Mouse (Mus musculus) G1E (cell line): ENCODE data around the gene Zfp879. TPM values are rescaled to one million over a fixed set of nuclear protein-coding genes. Genes with fewer than 3 reads are reported as not detected.

Source experiments
- ATAC-seq: 2 replicates; pipeline ENCODE4 v1.8.0; 2016; ENCODE audit warnings: mild to moderate bottlenecking; ENCODE audit not compliant: insufficient number of reproducible peaks, poor library complexity, low FRiP score, severe bottlenecking; ENCODE audit errors: extremely low read depth
- DNase-seq: peaks from one replicate; pipeline ENCODE4 v3.0.0; 2012; ENCODE audit warnings: low spot score
- H3K27me3 ChIP-seq: 2 replicates; pipeline ENCODE4 v1.6.1; 2012; ENCODE audit warnings: mild to moderate bottlenecking, low read length, inconsistent platforms; ENCODE audit not compliant: insufficient read depth
- H3K36me3 ChIP-seq: replicated peaks from 2 replicates; pipeline ENCODE3; 2012; ENCODE audit warnings: mild to moderate bottlenecking, inconsistent platforms
- H3K4me1 ChIP-seq: 2 replicates; pipeline ENCODE4 v1.6.1; 2012; ENCODE audit warnings: low read depth, low read length, inconsistent platforms, mixed read lengths; ENCODE audit not compliant: insufficient read depth
- H3K4me3 ChIP-seq: 2 replicates; pipeline ENCODE4 v1.5.1; 2012; ENCODE audit warnings: low read depth, mild to moderate bottlenecking, inconsistent platforms, low read length, moderate library complexity, mixed read lengths
- H3K9me3 ChIP-seq: replicated peaks from 2 replicates; pipeline ENCODE4 v1.6.1; 2012; ENCODE audit warnings: inconsistent platforms
- CTCF ChIP-seq: IDR thresholded peaks from 2 replicates; pipeline ENCODE4 v1.5.1; 2012; ENCODE audit warnings: low read depth, low read length, inconsistent platforms, mixed read lengths
- GATA1 ChIP-seq: IDR thresholded peaks from 2 replicates; pipeline ENCODE4 v1.6.1; 2012; ENCODE audit warnings: borderline replicate concordance, low read length, inconsistent platforms, mixed read lengths
- GATA2 ChIP-seq: IDR thresholded peaks from 2 replicates; pipeline ENCODE4 v1.6.1; 2012; ENCODE audit warnings: low read depth, low read length, inconsistent platforms, borderline replicate concordance
- POLR2AphosphoS5 ChIP-seq: IDR thresholded peaks from 2 replicates; pipeline ENCODE4 v1.6.1; 2012; ENCODE audit warnings: low read depth, low read length, inconsistent platforms; ENCODE audit not compliant: insufficient replicate concordance
- TAL1 ChIP-seq: conservative IDR thresholded peaks from 2 replicates; pipeline ENCODE4 v1.6.1; 2012; ENCODE audit warnings: low read depth, low read length, inconsistent platforms, mixed read lengths
- polyA plus RNA-seq: library from polyadenylated mRNA; stranded (reverse); fragments of >175 nt; gene quantifications from 2 replicates; pipeline ENCODE4 v1.2.3, GENCODE M21; 2012
- total RNA-seq, 2 experiments: library from RNA; stranded (forward) in 1 of 2; stranded (reverse) in 1 of 2; fragments of 200-1000 nt in 1 of 2; fragments of >200 nt in 1 of 2; fragmentation: Nextera tagmentation in 1 of 2; gene quantifications; 2 replicates each; pipeline ENCODE4 v1.2.3; 2014 to 2017

Gene Zfp879
- not detected in 2 replicates for total RNA-seq (2014; fragmentation: Nextera tagmentation)
- total RNA-seq (2017) = 0.05 TPM in 1 of 2 replicates, not detected in the other
- polyA plus RNA-seq = not detected in 2 replicates

GRCm38 (mm10) chr11:50841023-50841735 is at the start of gene Zfp879:
Gene Zfp879, minus strand, starts transcription at chr11:50841552.
- Histone ChIP-seq H3K4me3 (no peak within 1 kb of the TSS), H3K27me3 (no peaks in the 10 kb centered on the region), H3K9me3 (peaks cover 60% of the 10 kb centered on the region), H3K36me3 (no peaks in the 10 kb centered on the region), H3K4me1 (no peaks in the 10 kb centered on the region)
- no peak for TF ChIP-seq GATA2
- no peak for TF ChIP-seq POLR2AphosphoS5
- no peak for TF ChIP-seq CTCF
- no peak for TF ChIP-seq GATA1
- TF ChIP-seq TAL1 = no peak
- DNase-seq (no peak), ATAC-seq (no peak)

GRCm38 (mm10) chr11:50887390-50888128 is 46.2 kb upstream of the Zfp879 start, which contains the start of gene Zfp454:
Gene Zfp454, minus strand, starts transcription at chr11:50887651.
- Histone ChIP-seq H3K36me3 (no peaks in the 10 kb centered on the region), H3K27me3 (no peaks in the 10 kb centered on the region; the same call in 1 of the 2 replicates), H3K4me3 (no peak within 1 kb of the TSS), H3K4me1 (no peaks in the 10 kb centered on the region), H3K9me3 (peaks cover 58% of the 10 kb centered on the region)
- TF ChIP-seq CTCF (no peak), GATA2 (no peak), TAL1 (no peak), GATA1 (no peak), POLR2AphosphoS5 (no peak)
- no peak for DNase-seq
- no peak for ATAC-seq

GRCm38 (mm10) chr11:50886933-50887293 is 45.6 kb upstream of the Zfp879 start:
- TF ChIP-seq CTCF (no peak), TAL1 (no peak), GATA1 (no peak), GATA2 (no peak), POLR2AphosphoS5 (no peak)
- Histone ChIP-seq H3K36me3 (no peaks in the 10 kb centered on the region), H3K9me3 (peaks cover 56% of the 10 kb centered on the region), H3K4me3 (no peak overlapping the region), H3K27me3 (no peaks in the 10 kb centered on the region; the same call in 1 of the 2 replicates), H3K4me1 (no peaks in the 10 kb centered on the region)
- DNase-seq (no peak), ATAC-seq (no peak)

DNA sequence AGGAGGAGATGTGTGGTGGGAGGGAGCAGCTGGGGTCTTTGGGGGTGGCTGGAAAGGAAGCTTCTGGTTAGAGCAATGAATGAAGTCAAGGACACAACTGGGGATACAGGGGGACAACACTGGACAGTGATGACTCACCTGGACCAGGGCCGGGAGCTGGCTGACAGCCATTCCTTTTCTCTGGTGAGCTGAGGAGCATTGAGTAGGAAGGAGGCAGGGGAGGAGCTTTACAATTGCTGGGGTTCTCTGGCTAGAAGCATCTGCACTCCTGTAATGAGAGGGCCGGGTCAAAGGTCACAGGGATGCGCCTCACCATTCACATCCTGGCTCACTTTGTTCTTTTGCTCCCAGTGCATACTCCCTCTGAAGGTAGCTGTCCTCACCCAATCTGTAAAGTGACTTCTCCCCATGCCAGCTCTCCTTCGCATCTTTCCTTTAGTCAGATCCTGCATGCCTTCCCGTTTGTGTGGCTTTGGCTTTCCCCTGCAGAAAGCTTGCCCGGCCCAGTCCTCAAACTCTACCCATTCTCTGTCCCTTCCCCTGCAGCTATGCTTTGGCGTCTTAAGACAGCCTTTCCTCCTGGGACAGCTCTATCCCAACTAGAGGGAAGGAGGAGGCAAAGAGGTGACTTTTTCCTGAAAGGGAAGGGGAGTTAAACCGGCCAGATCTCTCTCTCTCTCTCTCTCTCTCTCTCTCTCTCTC is 45.0 kb upstream of the Zfp879 start:
- Histone ChIP-seq H3K27me3 (no peaks in the 10 kb centered on the region; the same call in 1 of the 2 replicates), H3K4me1 (no peaks in the 10 kb centered on the region), H3K9me3 (peaks cover 56% of the 10 kb centered on the region), H3K4me3 (no peak overlapping the region), H3K36me3 (no peaks in the 10 kb centered on the region)
- DNase-seq (no peak), ATAC-seq (no peak)
- TF ChIP-seq POLR2AphosphoS5 = no peak
- no peak for TF ChIP-seq TAL1
- no peak for TF ChIP-seq GATA1
- TF ChIP-seq GATA2 = no peak
- TF ChIP-seq CTCF = no peak

- DNase-seq (no peak), ATAC-seq (no peak)
- Histone ChIP-seq H3K9me3 (peaks cover 59% of the 10 kb centered on the region), H3K27me3 (no peaks in the 10 kb centered on the region; the same call in 1 of the 2 replicates), H3K4me1 (no peaks in the 10 kb centered on the region), H3K36me3 (no peaks in the 10 kb centered on the region), H3K4me3 (no peak overlapping the region)
- TF ChIP-seq TAL1 = no peak; the same call in 1 of the 2 replicates
- no peak for TF ChIP-seq GATA1
- TF ChIP-seq GATA2 = no peak
- no peak for TF ChIP-seq POLR2AphosphoS5
- TF ChIP-seq CTCF = no peak
Observed at GRCm38 (mm10) chr11:50883756-50884155, 42.4 kb upstream of the Zfp879 start.

DNA sequence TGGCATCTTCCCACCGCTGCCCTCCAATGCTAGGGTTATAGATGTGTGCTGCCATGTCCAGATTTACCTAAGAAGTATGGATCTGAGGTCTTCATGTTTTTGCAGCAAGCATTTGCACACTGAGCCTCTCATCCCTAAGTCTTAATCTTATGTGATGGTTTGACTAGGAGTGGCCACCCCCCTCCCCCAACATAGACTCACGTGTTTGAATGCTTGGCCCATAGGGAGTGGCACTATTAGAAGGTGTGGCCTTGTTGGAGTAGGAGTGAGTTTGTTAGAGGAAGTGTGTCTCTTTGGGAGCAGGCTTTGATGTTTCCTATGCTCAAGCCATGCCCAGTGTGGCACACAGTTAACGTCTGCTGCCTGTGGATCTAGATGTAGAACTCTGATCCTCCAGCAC is 37.3 kb upstream of the Zfp879 start:
- DNase-seq (no peak), ATAC-seq (no peak)
- Histone ChIP-seq H3K4me3 (no peak overlapping the region), H3K36me3 (no peaks in the 10 kb centered on the region), H3K4me1 (no peaks in the 10 kb centered on the region), H3K27me3 (no peaks in the 10 kb centered on the region), H3K9me3 (peaks cover 40% of the 10 kb centered on the region)
- TF ChIP-seq GATA1 (no peak), GATA2 (no peak), CTCF (no peak), POLR2AphosphoS5 (no peak)
